Mouse (Mus musculus): ENCODE data around the gene Ssr1. TPM values are rescaled to one million over a fixed set of nuclear protein-coding genes. Genes with fewer than 3 reads are reported as not detected.

Gene Ssr1
- polyA plus RNA-seq, 1 experiment, result 150 TPM

DNA sequence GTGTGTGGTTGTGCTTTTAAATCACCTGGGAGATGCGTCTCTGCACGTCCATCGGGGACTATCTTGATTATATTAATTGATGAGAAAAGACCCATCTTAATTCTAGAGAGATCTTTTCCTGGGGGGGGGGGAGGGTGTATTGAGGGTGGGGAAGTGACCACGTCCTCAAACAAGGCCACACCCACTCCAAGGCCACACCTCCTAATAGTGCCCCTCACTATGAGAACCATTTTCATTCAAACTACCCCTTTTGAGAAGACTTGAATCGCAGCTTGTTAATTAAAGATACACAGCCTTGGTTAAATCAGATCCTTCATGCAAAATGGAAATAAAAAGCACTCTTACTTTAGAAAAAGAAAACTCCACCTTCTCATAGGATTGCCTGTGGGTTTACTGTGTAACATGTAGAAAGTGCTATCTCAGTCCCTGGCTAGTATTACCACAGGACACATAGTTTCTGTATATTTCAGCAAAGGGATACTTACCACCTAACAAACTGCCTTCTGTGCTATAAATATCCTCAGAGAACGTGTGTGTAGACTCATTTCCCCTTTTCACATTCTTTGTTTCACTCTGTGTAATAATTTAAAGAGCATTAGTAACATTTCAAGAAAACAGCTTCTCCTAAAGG is 33.7 kb upstream of the Ssr1 start:
- no peak overlapping the region for H3K9ac ChIP-seq (ENCODE audit: low read depth, poor library complexity, severe bottlenecking)
- no peaks in the 10 kb centered on the region for H3K4me1 ChIP-seq (ENCODE audit: control insufficient read depth, insufficient read depth, low read length)
- peaks cover under 1% of the 10 kb centered on the region; the same call in 1 of the 2 replicates for H3K27me3 ChIP-seq (ENCODE audit: control insufficient read depth, insufficient read depth, low read length, poor library complexity, severe bottlenecking)
- H3K9me3 ChIP-seq (replicated peaks; ENCODE audit: control insufficient read depth, insufficient read depth, low read length, poor library complexity, severe bottlenecking), result no peaks in the 10 kb centered on the region
- H3K27ac ChIP-seq (ENCODE audit: insufficient read depth, low read length), result no peak overlapping the region
- H3K4me3 ChIP-seq (ENCODE audit: low read depth, low read length), result no peak overlapping the region
- TF ChIP-seq EP300 (IDR thresholded peaks at IDR 0.05; ENCODE audit: insufficient read depth, low read depth, low read length) (no peak), POLR2A (IDR thresholded peaks at IDR 0.05; ENCODE audit: insufficient read depth, low read length) (no peak), CTCF (IDR thresholded peaks at IDR 0.05; ENCODE audit: low read depth, low read length) (no peak)
- no peaks in the 10 kb centered on the region for H3K36me3 ChIP-seq (ENCODE audit: control insufficient read depth, insufficient read depth, low read length, poor library complexity, severe bottlenecking)

DNA sequence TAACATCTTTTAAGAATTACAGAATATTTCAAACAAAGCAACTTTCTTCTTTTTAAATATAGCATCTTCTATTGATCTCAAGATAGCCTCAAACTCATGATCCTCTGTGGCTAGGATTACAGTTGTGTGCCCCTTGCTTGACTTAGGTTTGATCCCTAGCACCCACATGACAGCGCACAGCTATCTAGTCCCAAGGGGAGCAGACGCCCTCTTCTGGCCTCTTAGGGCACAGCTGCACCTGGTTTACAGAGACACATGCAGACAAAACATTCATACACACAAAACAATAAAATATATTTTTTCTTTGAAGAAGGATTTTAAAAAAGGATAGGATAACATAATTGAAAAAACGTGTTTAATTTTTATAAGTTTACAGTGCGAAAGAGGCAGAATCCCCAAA is 31.9 kb upstream of the Ssr1 start:
- no peak for TF ChIP-seq EP300 (IDR thresholded peaks at IDR 0.05; ENCODE audit: insufficient read depth, low read depth, low read length)
- peak; percentile 73 for TF ChIP-seq CTCF (IDR thresholded peaks at IDR 0.05; ENCODE audit: low read depth, low read length)
- Histone ChIP-seq H3K4me1 (ENCODE audit: control insufficient read depth, insufficient read depth, low read length) (no peaks in the 10 kb centered on the region), H3K9me3 (replicated peaks; ENCODE audit: control insufficient read depth, insufficient read depth, low read length, poor library complexity, severe bottlenecking) (no peaks in the 10 kb centered on the region), H3K4me3 (ENCODE audit: low read depth, low read length) (no peak overlapping the region), H3K27me3 (ENCODE audit: control insufficient read depth, insufficient read depth, low read length, poor library complexity, severe bottlenecking) (peaks cover 4% of the 10 kb centered on the region; the same call in 1 of the 2 replicates), H3K27ac (ENCODE audit: insufficient read depth, low read length) (no peak overlapping the region), H3K36me3 (ENCODE audit: control insufficient read depth, insufficient read depth, low read length, poor library complexity, severe bottlenecking) (no peaks in the 10 kb centered on the region), H3K9ac (ENCODE audit: low read depth, poor library complexity, severe bottlenecking) (no peak overlapping the region)

DNA sequence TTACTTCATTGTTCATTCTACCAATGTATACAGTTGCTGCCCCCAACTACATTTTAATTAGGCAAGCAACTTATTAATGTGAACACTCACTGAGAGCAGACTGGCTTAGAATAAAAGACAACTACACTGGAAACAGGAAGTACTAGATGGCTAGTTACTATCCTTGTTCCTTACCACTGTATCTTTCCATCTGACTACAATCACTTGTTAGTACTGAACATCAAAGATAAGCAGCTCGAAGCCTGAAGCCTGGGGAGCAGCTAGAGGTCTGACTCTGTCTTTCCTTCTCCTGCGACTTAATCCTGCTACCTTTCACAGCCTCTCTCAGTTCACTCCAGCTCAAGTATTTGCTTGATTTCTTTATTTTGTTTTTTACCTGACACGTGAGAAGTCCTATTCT is 24.8 kb upstream of the Ssr1 start:
- Histone ChIP-seq H3K36me3 (ENCODE audit: control insufficient read depth, insufficient read depth, low read length, poor library complexity, severe bottlenecking) (no peaks in the 10 kb centered on the region), H3K4me1 (ENCODE audit: control insufficient read depth, insufficient read depth, low read length) (no peaks in the 10 kb centered on the region), H3K27ac (ENCODE audit: insufficient read depth, low read length) (no peak overlapping the region), H3K4me3 (ENCODE audit: low read depth, low read length) (no peak overlapping the region), H3K9me3 (replicated peaks; ENCODE audit: control insufficient read depth, insufficient read depth, low read length, poor library complexity, severe bottlenecking) (no peaks in the 10 kb centered on the region; the same call in 1 of the 2 replicates), H3K9ac (ENCODE audit: low read depth, poor library complexity, severe bottlenecking) (no peak overlapping the region), H3K27me3 (ENCODE audit: control insufficient read depth, insufficient read depth, low read length, poor library complexity, severe bottlenecking) (peaks cover 4% of the 10 kb centered on the region; the same call in 1 of the 2 replicates)
- TF ChIP-seq EP300 (IDR thresholded peaks at IDR 0.05; ENCODE audit: insufficient read depth, low read depth, low read length) (no peak), CTCF (IDR thresholded peaks at IDR 0.05; ENCODE audit: low read depth, low read length) (no peak), POLR2A (IDR thresholded peaks at IDR 0.05; ENCODE audit: insufficient read depth, low read length) (no peak)

DNA sequence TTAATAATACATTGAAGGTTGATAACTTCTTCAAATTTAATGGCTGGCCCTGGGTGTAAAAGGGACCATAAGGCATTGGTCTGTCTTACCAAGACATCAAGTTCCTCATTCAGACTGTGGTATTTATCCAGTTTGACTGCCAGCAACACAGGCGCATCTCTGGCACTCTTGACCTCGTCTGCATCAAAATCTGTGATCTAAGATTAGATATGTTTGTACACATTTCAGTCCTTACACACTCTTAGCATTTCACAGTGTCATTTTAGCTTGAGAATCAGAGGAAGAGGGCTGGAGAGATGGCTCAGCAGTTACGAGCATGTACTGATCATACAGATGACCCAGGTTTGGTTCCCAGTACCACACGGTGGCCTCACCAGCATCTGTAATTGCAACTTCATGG is 21.6 kb upstream of the Ssr1 start:
- Histone ChIP-seq H3K4me1 (ENCODE audit: control insufficient read depth, insufficient read depth, low read length) (no peaks in the 10 kb centered on the region), H3K9me3 (replicated peaks; ENCODE audit: control insufficient read depth, insufficient read depth, low read length, poor library complexity, severe bottlenecking) (no peaks in the 10 kb centered on the region; the same call in 1 of the 2 replicates), H3K27ac (ENCODE audit: insufficient read depth, low read length) (no peak overlapping the region), H3K36me3 (ENCODE audit: control insufficient read depth, insufficient read depth, low read length, poor library complexity, severe bottlenecking) (no peaks in the 10 kb centered on the region), H3K27me3 (ENCODE audit: control insufficient read depth, insufficient read depth, low read length, poor library complexity, severe bottlenecking) (no peaks in the 10 kb centered on the region), H3K4me3 (ENCODE audit: low read depth, low read length) (no peak overlapping the region), H3K9ac (ENCODE audit: low read depth, poor library complexity, severe bottlenecking) (no peak overlapping the region)
- TF ChIP-seq CTCF (IDR thresholded peaks at IDR 0.05; ENCODE audit: low read depth, low read length) (no peak), EP300 (IDR thresholded peaks at IDR 0.05; ENCODE audit: insufficient read depth, low read depth, low read length) (no peak), POLR2A (IDR thresholded peaks at IDR 0.05; ENCODE audit: insufficient read depth, low read length) (no peak)

DNA sequence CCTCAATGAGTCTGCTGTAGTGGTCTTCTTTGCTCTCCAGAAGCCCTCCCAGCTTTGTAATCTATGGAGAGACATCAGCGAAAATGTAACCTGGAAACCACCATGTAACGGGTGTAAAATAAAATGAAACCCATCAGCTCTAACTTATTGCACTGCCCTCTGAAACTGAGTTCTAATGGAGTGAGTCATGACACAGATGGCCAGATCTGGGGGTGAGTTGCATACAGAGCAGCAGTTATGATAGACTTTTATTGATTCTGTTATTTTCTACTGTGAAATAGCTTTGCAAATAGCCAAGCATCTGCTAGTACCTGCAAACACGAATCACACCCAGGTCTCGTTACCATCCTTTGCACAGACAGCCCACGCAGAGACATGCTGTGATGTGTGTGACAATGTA is 18.4 kb upstream of the Ssr1 start:
- H3K4me3 ChIP-seq (ENCODE audit: low read depth, low read length), result no peak overlapping the region
- H3K9me3 ChIP-seq (replicated peaks; ENCODE audit: control insufficient read depth, insufficient read depth, low read length, poor library complexity, severe bottlenecking), result no peaks in the 10 kb centered on the region
- TF ChIP-seq EP300 (IDR thresholded peaks at IDR 0.05; ENCODE audit: insufficient read depth, low read depth, low read length) (no peak), CTCF (IDR thresholded peaks at IDR 0.05; ENCODE audit: low read depth, low read length) (no peak), POLR2A (IDR thresholded peaks at IDR 0.05; ENCODE audit: insufficient read depth, low read length) (no peak)
- no peaks in the 10 kb centered on the region for H3K27me3 ChIP-seq (ENCODE audit: control insufficient read depth, insufficient read depth, low read length, poor library complexity, severe bottlenecking)
- H3K4me1 ChIP-seq (ENCODE audit: control insufficient read depth, insufficient read depth, low read length), result no peaks in the 10 kb centered on the region
- no peaks in the 10 kb centered on the region for H3K36me3 ChIP-seq (ENCODE audit: control insufficient read depth, insufficient read depth, low read length, poor library complexity, severe bottlenecking)
- H3K27ac ChIP-seq (ENCODE audit: insufficient read depth, low read length), result no peak overlapping the region
- no peak overlapping the region for H3K9ac ChIP-seq (ENCODE audit: low read depth, poor library complexity, severe bottlenecking)

DNA sequence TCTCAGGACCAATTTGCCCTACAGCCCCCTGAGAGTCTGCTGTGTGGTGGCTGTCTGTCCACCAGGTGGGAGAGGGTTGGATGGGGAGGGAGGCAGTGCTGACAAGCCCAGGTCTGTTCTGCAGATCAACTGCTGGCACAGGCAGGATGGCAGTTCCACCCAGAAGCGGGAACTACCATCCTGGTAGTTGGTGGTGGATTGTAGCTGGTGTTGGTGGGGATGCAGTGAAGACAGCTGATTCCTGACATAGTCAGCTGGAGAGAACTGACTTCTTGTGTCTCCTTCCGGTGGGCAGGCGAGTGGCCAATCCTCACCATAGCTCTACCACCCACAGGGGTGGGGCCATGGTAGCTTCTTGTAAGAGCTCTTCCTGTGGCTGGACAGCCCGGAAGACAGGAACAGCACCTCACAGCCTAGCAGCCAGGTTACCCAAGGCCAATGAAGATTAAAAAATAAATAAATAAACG is 16.5 kb upstream of the Ssr1 start:
- Histone ChIP-seq H3K27me3 (ENCODE audit: control insufficient read depth, insufficient read depth, low read length, poor library complexity, severe bottlenecking) (no peaks in the 10 kb centered on the region), H3K4me3 (ENCODE audit: low read depth, low read length) (no peak overlapping the region), H3K4me1 (ENCODE audit: control insufficient read depth, insufficient read depth, low read length) (no peaks in the 10 kb centered on the region), H3K9ac (ENCODE audit: low read depth, poor library complexity, severe bottlenecking) (no peak overlapping the region), H3K36me3 (ENCODE audit: control insufficient read depth, insufficient read depth, low read length, poor library complexity, severe bottlenecking) (no peaks in the 10 kb centered on the region), H3K27ac (ENCODE audit: insufficient read depth, low read length) (no peak overlapping the region), H3K9me3 (replicated peaks; ENCODE audit: control insufficient read depth, insufficient read depth, low read length, poor library complexity, severe bottlenecking) (no peaks in the 10 kb centered on the region)
- TF ChIP-seq EP300 (IDR thresholded peaks at IDR 0.05; ENCODE audit: insufficient read depth, low read depth, low read length), result no peak
- TF ChIP-seq CTCF (IDR thresholded peaks at IDR 0.05; ENCODE audit: low read depth, low read length), result no peak
- TF ChIP-seq POLR2A (IDR thresholded peaks at IDR 0.05; ENCODE audit: insufficient read depth, low read length), result no peak

Measured in ES-Bruce4 (cell line).